Mouse (Mus musculus) embryonic fibroblast, embryonic 13.5 days (primary cell): ENCODE data around the gene Zfp574. TPM values are rescaled to one million over a fixed set of nuclear protein-coding genes. Genes with fewer than 3 reads are reported as not detected.
"Not testable (repeated sequence)": the region's sequence is repeated elsewhere in the genome, so short reads cannot be mapped to it uniquely, and the experiment has no call there.

Experiments used
- H3K27ac ChIP-seq: 2 replicates; pipeline ENCODE4 v1.5.1; 2012; ENCODE audit warnings: low read length, control low read depth, inconsistent platforms; ENCODE audit not compliant: insufficient read depth
- H3K4me1 ChIP-seq: 2 replicates; pipeline ENCODE4 v1.6.1; 2011; ENCODE audit warnings: low read length; ENCODE audit not compliant: control insufficient read depth, insufficient read depth
- H3K4me3 ChIP-seq: 2 replicates; pipeline ENCODE4 v1.5.1; 2011; ENCODE audit warnings: mild to moderate bottlenecking, control low read depth, low read length; ENCODE audit not compliant: insufficient read depth
- CTCF ChIP-seq: IDR thresholded peaks from 2 replicates; pipeline ENCODE4 v1.5.1; 2011; ENCODE audit warnings: mild to moderate bottlenecking, control low read depth, low read length, moderate library complexity, borderline replicate concordance; ENCODE audit not compliant: insufficient read depth
- POLR2A ChIP-seq: IDR thresholded peaks from 2 replicates; pipeline ENCODE4 v1.6.1; 2011; ENCODE audit warnings: low read depth, mild to moderate bottlenecking, control low read depth, low read length, moderate library complexity
- polyA plus RNA-seq: library from polyadenylated mRNA; stranded (reverse); fragments of >200 nt; gene quantifications from 2 replicates; pipeline ENCODE4 v1.2.4, GENCODE M21; 2011; ENCODE audit warnings: low read depth; ENCODE audit not compliant: missing spikeins, insufficient read length

Gene Zfp574
- polyA plus RNA-seq: 10.3 and 11.0 TPM in 2 replicates

DNA sequence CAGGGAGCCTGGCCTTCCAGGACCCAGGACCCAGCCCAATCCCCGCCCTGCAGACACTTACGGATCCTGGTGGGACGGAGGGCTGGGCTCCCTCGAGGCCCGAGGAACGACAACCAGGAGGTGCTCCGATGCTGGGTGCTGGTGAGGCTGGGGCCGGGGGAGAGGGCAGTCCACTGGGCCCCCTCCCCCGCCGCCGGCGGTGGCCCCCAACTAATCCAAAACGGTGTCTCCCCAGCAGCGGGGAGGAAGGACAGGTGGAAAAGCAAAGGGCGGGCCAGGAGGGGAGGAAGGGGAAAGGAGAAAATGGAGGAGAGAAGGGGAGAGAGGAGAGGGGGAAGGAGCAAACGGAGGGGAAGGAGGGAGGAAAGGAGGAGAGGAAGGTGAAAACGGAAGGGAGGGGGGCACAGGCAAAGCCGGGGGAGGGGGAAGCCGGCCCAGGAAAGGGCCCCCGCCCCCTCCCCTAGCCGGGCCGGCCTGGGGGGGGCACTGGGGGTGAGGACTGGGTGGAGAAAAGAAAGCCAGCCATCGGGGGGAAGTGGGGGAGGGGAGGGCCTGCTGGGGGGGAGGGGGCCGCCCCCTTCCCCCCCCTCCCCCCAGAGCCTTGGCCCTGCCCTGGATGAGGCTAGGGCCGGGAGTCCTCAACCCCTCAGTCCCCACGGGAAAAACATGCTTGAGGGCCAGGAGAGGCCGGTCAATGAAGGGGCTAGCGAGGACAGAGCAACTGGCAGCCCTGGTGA lies at the start of gene Zfp574, which contains the start of gene Grik5:
Gene Zfp574 (plus strand): TSS at position 589 of the 737 bp plus-strand sequence.
Gene Grik5 (minus strand): TSS at position 368 of the 737 bp plus-strand sequence.
- Histone ChIP-seq H3K4me1 (no peaks in the 10 kb centered on the region; the same call in 1 of the 2 replicates), H3K4me3 (peak within 1 kb of the TSS; percentile 72), H3K27ac (peak within 1 kb of the TSS; percentile 16; the same call in 1 of the 2 replicates)
- TF ChIP-seq CTCF: no peak
- no peak; the same call in 1 of the 2 replicates for TF ChIP-seq POLR2A

DNA sequence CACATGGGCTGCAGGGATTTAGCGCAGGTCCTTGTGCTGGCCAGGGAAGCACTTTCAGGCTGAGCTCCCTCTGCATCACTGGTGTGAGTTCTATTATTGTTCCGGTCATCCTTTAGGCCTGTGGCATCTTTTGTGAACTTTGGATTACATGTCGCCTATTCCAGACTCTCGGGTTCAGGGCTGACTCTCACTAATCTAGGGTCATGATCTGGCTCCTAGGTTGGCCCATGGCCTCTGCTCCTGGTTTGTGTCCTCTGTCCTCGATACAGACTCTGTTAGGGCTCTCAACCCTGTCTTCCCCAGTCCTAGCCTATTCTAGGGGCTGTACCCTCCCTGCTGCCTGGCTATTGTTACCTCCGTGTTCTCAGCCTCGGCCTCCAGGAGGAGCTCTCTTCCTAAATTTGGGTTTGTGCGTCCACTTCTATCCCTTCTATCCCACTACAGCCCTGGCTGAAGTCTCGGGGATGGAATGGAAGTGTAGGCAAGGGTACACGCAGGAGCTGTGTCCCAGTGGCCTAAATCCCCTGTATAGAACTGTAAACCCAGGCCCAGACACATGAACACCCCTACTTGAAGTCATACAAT lies 46.4 kb upstream of the Zfp574 start:
- H3K27ac ChIP-seq: no peak overlapping the region
- no peaks in the 10 kb centered on the region for H3K4me1 ChIP-seq
- no peak for TF ChIP-seq CTCF
- no peak for TF ChIP-seq POLR2A
- H3K4me3 ChIP-seq: no peak overlapping the region

DNA sequence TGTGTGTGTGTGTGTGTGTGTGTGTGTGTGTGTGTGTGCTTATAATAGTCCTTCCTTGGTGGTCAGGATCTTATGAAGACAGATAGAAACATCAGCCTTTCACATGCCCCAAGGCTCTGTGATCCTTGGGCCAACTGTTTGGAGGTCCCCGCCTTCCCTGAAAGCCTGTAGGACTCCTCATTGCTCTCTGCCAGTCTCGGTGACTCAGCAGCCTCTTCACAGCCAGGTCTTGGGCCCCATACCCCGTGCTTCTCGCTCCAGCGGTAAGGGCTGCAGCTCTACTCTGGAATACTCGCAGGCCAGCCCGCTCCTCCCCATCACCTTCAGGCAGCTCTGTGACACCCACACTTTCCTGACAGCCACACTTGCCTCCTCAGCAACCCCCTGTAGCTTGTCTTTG lies 45.9 kb upstream of the Zfp574 start:
- H3K4me1 ChIP-seq: no peaks in the 10 kb centered on the region
- no peak overlapping the region for H3K27ac ChIP-seq
- no peak overlapping the region for H3K4me3 ChIP-seq
- TF ChIP-seq POLR2A (no peak), CTCF (no peak)

DNA sequence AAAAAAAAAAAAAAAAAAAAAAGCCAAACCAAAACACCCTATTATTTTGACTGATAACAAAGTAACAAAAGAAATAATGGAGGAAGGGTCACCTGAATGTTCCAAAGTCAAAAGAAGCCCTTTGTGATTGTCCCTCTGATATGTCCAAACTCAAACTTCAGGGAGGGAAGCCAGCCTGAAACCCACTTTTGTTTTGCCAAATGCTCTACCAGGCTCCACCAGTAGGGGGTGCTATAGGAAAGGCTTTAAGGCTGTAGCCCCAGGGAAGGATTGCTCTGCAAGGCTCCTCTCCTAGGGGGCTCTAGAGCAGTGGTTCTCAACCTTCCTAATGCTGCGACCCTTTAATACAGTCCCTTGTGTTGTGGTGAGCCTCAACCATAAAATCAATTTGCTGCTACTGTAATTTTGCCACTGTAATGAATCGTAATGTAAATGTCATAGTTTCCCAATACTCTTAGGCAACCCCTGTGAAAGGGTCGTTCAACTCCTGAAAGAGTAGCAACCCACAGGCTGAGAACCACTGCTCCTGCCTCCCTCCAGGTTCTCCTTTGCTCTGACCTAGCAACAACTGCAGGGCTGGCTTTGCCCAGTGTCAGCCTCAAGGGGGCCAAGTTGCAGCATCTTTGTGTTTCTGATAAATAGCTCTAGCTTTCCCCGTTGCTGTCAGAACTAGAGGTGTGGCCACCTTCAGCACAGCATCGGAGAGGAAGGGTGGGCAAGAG lies 42.2 kb upstream of the Zfp574 start:
- Histone ChIP-seq H3K4me1 (no peaks in the 10 kb centered on the region), H3K4me3 (no peak overlapping the region), H3K27ac (no peak overlapping the region)
- TF ChIP-seq CTCF (peak; percentile 21; the same call in 1 of the 2 replicates), POLR2A (no peak)

DNA sequence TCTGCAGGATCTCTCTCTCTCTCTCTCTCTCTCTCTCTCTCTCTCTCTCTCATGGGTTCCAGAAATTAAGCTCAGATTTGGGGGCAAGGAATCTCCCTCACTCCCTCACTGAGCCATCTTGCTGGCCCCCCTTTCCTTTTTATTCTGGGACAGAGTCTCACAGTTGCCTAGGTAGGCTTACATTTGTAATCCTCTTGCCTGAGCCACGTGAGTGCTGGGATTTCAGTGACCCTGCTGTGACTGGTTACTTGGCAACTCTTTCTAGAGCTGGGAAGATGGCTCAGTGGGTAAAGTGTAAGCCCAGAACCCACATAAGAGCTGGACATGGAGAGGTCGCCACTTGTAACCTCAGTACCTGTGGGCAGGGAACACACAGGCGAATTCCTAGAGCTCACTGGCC lies 40.8 kb upstream of the Zfp574 start:
- H3K4me1 ChIP-seq: no peaks in the 10 kb centered on the region
- TF ChIP-seq POLR2A (no peak), CTCF (no peak)

DNA sequence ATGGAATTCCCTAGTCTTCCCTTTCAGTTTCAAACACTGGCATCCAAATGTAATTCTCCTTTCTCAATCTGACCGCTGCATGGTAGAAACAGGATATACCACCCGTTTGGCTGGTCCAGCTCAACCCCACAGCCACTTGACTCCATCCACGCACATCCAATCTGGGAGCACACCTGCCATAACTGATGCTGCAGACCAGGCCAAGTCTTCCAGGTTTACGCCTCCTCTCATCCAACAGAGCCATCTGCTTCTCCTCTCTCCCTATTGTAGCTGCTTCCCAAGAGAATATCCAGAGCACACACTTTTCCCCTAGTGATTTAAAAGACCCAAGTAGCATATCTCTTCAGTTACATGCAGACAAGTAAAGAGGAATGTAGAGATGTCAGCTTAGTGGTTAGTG lies 37.6 kb upstream of the Zfp574 start:
- H3K4me3 ChIP-seq: no peak overlapping the region
- H3K27ac ChIP-seq: no peak overlapping the region
- no peaks in the 10 kb centered on the region for H3K4me1 ChIP-seq
- TF ChIP-seq POLR2A (no peak), CTCF (no peak)

More for the DNA sequence above, 40.8 kb upstream of the Zfp574 start:
- H3K4me3 ChIP-seq: no peak overlapping the region
- no peak overlapping the region for H3K27ac ChIP-seq

DNA sequence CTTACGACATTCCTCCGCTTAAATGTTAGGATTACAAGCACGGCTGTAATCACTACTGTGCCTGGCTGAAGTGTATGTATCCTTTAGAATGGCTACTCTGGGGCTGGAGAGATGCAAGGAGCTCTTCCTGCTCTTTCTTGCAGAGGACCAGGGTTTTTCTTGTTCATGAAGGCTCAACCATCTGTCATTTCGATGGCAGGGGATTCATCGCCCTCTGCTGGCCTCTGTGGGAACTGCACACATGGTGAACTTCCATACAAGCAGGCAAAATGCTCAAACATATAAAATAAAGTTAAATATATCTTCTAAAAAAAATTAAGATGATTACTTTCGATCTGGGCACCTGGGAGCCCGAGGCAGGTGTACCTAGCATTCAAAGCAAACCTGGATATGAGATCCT lies 36.5 kb upstream of the Zfp574 start:
- TF ChIP-seq CTCF (peak; percentile 75; the same call in 1 of the 2 replicates), POLR2A (no peak)
- no peak overlapping the region for H3K27ac ChIP-seq
- H3K4me1 ChIP-seq: no peaks in the 10 kb centered on the region
- H3K4me3 ChIP-seq: no peak overlapping the region

DNA sequence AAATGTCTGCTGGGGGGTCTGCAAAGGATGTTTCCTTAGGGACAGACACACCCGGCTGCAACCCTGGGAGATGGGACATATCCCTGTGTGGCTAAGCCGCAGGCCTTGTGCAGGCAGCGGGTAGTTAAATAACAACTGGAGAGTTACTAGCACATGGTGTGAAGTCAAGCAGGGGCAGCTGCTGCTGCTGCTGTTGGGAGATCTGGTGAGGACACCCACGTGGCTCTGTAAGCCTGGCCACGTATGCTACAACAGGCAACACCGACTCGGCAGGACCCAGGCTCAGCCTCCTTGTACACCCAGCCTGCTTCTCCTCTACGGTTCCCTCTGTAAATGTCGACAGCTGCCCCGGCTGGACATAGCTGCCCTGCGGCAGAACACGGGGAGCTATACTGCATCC lies 30.4 kb upstream of the Zfp574 start:
- H3K4me3 ChIP-seq: no peak overlapping the region
- TF ChIP-seq CTCF (no peak), POLR2A (no peak)
- no peaks in the 10 kb centered on the region for H3K4me1 ChIP-seq
- H3K27ac ChIP-seq: no peak overlapping the region

DNA sequence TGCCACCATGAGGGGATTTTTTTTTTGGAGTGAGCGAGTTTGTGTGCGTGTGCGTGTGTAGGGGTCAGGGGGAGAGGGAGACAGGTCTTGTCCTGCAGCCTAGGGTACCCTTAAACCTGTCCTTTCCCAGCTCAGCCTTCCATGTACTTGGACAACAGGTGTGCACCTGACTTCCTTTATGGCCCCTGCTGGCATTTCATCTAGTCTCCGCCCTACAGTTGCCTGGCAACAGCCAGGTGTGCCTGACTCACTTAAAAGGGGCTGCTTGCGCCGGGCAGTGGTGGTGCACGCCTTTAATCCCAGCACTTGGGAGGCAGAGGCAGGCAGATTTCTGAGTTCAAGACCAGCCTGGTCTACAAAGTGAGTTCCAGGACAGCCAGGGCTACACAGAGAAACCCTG lies 27.8 kb upstream of the Zfp574 start:
- H3K4me3 ChIP-seq, H3K4me1 ChIP-seq: not testable (repeated sequence)

DNA sequence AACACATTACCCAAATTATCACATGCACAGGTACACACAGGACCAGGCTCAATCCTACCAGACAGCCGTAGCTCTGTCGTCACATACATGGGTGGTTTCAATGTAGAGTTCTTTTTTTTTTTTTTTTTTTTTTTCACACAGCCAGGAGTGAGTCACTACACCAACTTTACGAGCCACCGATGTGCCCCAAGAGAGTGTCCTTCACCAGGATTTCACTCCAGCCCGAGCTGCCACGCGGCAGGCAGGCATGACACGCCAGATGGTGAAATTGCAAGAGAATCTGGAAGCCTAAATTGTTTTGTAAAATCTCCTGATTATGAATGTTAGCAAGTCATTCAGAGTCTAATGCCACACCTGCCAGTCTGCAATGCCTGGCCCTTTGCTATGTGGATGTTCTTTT lies 25.0 kb upstream of the Zfp574 start:
- TF ChIP-seq POLR2A (no peak), CTCF (no peak)
- H3K4me3 ChIP-seq: no peak overlapping the region
- no peak overlapping the region for H3K27ac ChIP-seq
- H3K4me1 ChIP-seq: no peaks in the 10 kb centered on the region

More for the DNA sequence above, 27.8 kb upstream of the Zfp574 start:
- not testable (repeated sequence) for H3K27ac ChIP-seq
